Mouse (Mus musculus) adrenal gland, adult 18-20 months (tissue): ENCODE data around the gene Rasd1. TPM values are rescaled to one million over a fixed set of nuclear protein-coding genes. Genes with fewer than 3 reads are reported as not detected.

Experiments
- DNase-seq, 2 experiments: peaks; one replicate each; pipeline ENCODE4 v3.0.0; 2021 to 2022; ENCODE audit warnings: low spot score in 2 of 2
- long read RNA-seq, 2 experiments: library from polyadenylated mRNA; stranded (forward); transcript quantifications; one replicate each; pipeline ENCODE4 v2.0.0; 2021
- total RNA-seq, 2 experiments: library from RNA; stranded (reverse); gene quantifications; 1 replicate in 1 of 2; 2 replicates in 1 of 2; pipeline ENCODE4 v1.2.3; 2021

Gene Rasd1
- 10 to 100 TPM; 17.5 to 20.2 TPM for total RNA-seq
- long read RNA-seq, experiment 1, transcript Rasd1-201 (2 exons, 1,611 nt), result major isoform, 10 of 10 reads
- long read RNA-seq, experiment 1, partial matches to known transcripts, result 0 of 10 reads
- long read RNA-seq, experiment 1, other reads (novel, unspliced or antisense), result 0 of 10 reads
- long read RNA-seq, experiment 2, transcript Rasd1-201 (2 exons, 1,611 nt), result major isoform, 32 of 36 reads
- long read RNA-seq, experiment 2, partial matches to known transcripts, result 0 of 36 reads
- long read RNA-seq, experiment 2, other reads (novel, unspliced or antisense), result 4 of 36 reads

- peak; percentile 85 to 93 for DNase-seq
These were observed at the start of gene Rasd1 for GRCm38 (mm10) chr11:59964818-59965217. TSS of gene Rasd1 (minus strand) at chr11:59964944.

- no peak for DNase-seq
These were observed 46.8 kb upstream of the Rasd1 start for GRCm38 (mm10) chr11:60011516-60011915.

GRCm38 (mm10) chr11:60009451-60009850 lies 44.7 kb upstream of the Rasd1 start:
- no peak for DNase-seq

GRCm38 (mm10) chr11:60005866-60006265 lies 41.1 kb upstream of the Rasd1 start:
- DNase-seq, result no peak

- no peak for DNase-seq
These were observed 40.0 kb upstream of the Rasd1 start for GRCm38 (mm10) chr11:60004716-60005115.

- no peak for DNase-seq
These were observed 39.1 kb upstream of the Rasd1 start for GRCm38 (mm10) chr11:60003811-60004210.

DNA sequence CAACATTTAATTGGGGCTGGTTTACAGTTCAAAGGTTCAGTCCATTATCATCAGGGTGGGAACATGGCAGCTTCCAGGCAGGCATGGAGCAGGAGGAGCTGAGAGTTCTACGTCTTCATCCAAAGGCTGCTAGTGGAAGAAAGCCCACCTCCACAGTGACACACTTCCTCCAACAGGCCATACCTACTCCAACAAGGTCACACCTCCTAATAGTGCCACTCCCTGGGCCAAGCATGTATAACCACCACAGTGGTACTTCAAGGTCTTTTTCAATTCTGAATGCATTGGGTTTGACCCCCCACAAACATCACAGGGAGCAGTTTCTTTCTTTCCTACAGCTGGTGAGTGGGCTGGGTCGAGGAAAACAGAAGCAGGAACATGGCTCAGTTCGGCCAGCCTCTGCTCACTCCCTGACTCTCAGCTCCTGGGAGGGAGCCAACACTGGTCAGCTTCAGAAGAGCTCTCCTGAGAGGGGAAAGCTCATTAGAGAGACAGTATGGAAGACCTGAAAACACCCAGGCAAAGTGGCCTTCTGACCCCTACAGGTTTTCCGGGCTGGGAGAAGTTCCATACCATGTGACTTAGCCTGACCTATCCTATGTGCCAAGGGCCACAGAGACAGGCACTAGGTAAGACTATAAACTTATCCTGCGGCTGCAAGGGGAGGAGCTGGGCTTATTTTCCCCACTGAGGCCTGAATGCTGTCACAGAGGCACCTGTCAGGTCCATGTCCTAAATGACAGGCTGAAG lies 36.7 kb upstream of the Rasd1 start:
- no peak for DNase-seq

DNA sequence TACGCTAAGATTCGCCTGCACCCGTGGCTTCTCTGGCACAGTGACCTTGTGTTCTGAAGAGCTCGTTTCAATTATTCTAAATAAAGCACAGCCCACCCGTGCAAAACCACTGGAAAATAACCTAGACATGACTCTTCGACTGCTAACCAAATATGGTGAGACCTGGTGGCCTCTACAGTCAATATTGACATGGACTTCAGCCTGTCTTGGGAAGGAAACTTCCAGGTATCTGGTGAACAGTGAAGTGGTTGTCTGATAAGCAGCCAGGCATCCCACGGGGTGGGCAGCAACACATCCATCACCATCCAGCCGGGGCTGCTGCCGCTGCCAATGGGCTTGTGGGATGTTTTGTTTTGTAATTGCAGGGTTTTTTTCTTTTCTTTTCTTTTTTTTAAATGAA lies 29.6 kb upstream of the Rasd1 start:
- DNase-seq, result no peak

DNA sequence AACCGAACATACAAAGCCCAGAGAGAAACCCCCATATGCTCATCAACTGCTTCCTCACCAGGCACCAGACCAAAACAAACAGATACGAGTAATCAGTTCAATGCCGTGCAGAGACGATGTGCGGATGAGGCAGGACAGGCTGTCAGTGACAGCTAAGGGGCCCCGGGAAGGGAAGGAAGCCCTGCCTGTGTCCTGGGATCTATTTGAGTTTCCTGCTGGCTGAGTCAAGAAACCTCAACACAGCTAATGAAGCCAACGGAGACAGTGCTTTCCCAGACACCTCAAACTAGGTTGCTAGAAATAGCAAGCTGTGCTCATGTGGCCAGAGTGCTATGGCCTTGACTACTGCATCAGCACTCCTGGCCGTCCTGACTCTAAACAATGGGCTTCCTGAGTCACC lies 26.6 kb upstream of the Rasd1 start:
- no peak for DNase-seq

DNA sequence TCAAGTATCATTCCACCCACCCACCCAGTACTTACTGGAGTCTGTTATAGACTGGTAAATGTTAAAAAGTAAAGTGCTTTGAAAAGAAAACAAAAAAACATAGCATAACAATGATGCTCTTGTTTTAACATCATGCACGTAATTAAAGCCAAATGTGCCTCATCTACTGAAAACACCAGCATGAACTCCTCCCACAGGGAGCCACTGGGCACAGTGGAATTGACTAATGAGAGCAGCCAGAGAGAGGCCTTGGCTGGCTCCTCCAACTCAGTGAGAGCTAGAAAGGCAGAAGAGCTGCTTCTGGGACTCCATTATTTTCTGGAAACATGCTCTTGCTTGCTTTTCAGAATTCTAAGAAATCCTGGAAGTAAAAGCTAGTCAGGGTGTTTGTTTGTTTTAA lies 24.7 kb upstream of the Rasd1 start:
- no peak for DNase-seq

- no peak for DNase-seq
These were observed 13.1 kb upstream of the Rasd1 start for GRCm38 (mm10) chr11:59977831-59978230.

DNA sequence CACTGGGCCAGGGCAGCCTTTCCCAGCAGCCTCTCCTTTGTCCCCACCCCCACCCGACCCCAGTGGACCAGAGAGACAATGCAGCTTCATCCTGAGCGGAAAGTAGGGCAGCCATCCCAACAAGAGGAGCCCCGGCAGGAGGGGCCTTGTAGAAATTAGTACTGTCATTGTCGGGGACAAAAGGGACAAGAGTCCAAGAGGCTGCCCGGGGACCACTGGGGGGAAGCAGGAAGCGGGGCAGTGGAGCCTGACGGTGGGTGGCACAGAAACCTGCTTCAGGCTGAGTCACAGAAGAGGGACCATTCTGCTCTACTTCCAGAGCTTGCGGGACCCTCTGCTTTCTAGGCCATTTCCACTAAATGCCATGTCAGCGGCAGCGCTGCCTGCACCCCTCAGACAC lies 10.5 kb upstream of the Rasd1 start:
- no peak for DNase-seq

GRCm38 (mm10) chr11:59973389-59973788 lies 8.6 kb upstream of the Rasd1 start:
- DNase-seq, result no peak

DNA sequence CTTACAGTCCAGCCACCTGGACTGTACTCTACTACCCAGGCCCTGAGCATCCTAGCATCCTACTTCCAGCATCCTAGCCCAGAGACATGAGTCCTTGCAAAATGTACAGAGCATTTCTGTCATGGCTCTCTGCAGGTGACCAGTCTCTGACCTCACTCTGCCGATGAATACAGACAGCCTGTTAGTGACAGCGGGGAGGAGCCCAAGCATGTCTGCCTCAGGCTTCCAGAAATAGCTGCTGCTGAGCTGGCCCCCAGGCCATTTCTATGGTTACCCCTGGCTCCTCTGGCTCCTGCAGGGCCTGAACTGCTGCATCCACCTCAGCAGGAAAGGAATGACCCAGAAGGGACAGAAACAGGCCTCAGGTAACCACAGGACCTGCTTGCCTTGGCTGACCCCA lies 6.9 kb upstream of the Rasd1 start:
- no peak for DNase-seq

DNA sequence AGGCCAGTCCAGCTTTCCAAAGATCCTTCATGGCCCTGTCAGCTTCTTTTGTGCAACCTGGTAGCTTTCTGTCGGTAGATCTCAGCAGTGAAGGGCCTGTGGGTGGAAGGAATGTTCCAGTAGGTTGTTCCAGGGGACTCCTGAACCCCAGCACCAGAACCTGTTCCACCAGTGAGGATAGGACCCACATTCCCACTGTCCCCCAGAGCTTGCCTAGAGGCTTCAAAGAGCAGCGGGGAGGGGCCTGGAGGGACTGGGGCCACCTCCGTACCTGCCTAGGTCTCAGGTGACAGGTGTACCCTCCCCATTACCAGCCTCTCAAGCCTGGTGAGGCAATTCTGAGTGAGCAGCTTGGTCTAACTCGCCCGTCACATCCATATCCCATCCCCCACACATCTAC lies 6.0 kb upstream of the Rasd1 start:
- DNase-seq, result no peak

DNA sequence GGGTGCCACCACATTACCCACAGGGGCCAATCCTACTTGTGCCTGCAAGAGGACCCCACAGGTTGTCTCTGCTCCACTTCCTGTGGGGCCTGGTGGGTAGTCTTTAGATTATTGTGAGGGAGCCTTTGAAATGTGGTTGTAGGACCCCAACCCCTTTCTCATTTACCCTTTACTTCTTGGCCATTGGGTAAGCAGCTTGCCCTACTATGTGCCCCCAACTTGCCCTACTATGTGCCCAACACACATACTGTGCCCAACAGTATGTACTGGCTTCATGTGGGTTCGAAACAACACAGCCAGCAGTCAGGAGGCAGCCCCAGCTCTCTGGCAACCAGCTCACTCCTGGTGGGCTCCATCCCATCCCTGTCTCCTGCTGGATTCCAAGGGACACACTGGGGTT lies 3.0 kb upstream of the Rasd1 start:
- DNase-seq, result no peak

DNA sequence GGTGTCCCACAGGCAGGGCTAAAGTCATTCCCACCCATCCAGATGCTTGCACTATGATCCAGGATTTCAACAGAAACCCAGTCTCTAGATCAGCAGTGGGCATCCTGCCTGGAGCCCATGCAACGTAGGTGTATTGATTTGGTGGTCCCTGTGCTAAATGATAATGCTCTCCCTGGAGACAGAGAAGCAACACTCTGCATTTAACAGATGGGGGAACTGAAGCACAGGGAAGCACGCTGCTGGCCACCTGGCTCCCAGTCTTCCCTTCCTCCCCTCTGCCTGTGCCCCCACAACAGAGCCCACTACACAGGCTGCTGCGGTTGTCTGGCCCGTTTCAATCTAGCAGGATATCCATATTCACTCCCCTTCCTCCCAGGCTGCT lies 1.3 kb upstream of the Rasd1 start:
- DNase-seq, result no peak

DNA sequence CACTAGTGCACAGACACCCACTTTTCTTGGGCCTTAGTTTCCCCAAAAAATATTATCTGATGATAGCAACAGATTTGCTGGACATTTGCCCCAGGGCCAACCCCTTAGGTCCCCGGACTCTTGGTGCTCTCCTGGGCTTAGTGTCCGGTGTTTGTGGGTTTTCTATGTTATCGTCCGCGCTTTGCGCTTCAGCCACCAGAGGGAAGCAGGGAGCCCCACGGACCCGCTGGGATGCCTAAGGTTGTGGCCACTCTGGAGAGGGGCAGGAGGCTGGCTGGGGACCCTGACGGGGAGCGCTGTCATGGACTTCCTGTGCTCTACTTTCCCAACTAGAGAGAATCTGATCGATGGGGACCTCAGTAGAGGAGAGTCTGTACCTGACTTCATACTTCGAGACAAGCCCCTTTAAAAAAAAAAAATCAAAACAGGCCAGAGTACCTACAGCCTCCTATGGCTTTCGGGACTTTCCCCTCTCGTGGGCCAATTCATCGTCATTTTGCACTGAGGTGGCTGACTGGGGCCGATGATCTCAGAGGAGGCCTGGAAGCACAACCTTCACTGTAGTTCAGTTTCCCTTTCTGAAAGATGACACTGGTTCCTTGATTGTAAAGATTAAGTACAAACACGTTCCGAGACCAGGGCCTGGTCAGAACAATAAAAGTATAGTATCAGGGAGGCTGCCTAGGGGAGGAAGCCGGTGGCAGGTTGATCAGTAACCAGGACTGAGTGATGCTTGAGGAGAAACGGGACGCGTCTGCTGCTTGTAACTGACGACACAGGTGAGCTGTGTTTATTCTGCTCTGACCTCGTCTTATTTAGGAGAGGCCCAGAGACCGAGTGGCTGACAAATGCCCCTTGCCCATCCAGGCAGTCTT lies 720 bp upstream of the Rasd1 start:
- peak; percentile 80 to 81 for DNase-seq

DNA sequence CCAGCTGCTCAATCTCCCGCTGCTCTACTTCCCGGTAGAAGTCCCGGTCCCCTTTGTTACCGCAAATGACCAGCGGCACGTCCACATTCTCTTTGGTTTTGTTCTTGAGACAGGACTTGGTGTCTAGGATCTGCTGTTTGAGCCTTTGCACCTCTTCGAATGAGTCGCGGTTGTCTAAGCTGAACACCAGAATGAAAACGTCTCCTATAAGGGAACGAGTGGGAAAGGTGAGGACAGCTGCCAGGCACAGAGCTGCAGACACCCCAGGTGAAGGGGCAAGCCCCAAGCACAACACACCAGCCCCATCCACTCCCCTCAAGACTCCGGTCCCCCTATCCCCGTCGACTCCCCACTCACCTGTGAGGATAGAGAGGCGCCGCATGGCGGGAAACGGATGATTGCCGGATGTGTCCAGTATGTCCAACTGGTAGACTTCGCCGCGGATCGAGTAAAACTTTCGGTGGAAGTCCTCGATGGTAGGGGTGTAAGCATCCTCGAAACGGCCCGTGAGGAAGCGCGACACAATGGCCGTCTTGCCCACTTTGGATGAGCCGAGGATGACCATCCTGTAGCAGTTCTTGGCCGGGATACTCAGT lies 483 bp downstream of the Rasd1 start:
- peak; percentile 37 to 54 for DNase-seq

GRCm38 (mm10) chr11:59963364-59964162 lies 1.2 kb downstream of the Rasd1 start:
- no peak for DNase-seq

DNA sequence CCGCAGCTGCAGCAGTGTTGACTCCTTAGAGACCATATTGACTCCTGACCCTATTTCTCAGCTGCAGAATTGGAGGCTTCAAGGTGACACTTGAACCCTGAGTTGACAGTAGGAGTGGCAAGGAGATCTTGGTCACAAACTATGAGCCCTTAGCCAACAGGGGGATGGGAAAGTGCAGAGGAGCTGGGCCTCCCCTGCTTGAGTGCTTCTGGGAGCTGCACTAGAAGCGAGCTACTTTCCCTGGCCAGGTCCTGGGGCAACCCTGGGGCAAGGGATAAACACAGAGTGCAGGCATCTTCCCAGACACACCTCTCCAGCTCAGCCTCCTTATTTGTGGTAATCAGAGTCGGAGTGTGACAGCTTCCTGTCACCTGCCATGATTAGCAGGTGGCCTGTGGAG lies 2.2 kb downstream of the Rasd1 start:
- no peak for DNase-seq
